Mouse (Mus musculus): ENCODE results near the gene Rhbdd3.

GRCm38 (mm10) chr11:5096480-5097020, 2.2 kb upstream of the Rhbdd3 start:
- TF ChIP-seq CTCF (IDR thresholded peaks at IDR 0.05; ENCODE audit: low read depth) (no peak), EP300 (optimal IDR thresholded peaks at IDR 0.05) (no peak)
